Mouse (Mus musculus): ENCODE measurements at regions not wholly inside any gene's neighbourhood (a gene's known extent, or its start where the extent isn't known, plus 50 kb on each side); places are given as distances from the start of the nearest gene placed in this dataset.

GRCm38 (mm10) chr6:11796361-11796760, 110.9 kb downstream of the Ndufa4 start:
- no peak for DNase-seq

- peak; percentile 26 to 32 for DNase-seq
Observed at GRCm38 (mm10) chr6:11793366-11793765, 113.9 kb downstream of the Ndufa4 start.

- DNase-seq: no peak
Observed at GRCm38 (mm10) chr6:11792186-11792585, 115.1 kb downstream of the Ndufa4 start.

GRCm38 (mm10) chr6:11791056-11791455, 116.2 kb downstream of the Ndufa4 start:
- no peak for DNase-seq

- DNase-seq: peak; percentile 14 to 17
Observed at GRCm38 (mm10) chr6:11773992-11774391, 133.3 kb downstream of the Ndufa4 start.

- no peak for DNase-seq
Observed at GRCm38 (mm10) chr6:11762912-11763311, 144.4 kb downstream of the Ndufa4 start.

GRCm38 (mm10) chr6:11737667-11738066, 169.6 kb downstream of the Ndufa4 start:
- DNase-seq: no peak

GRCm38 (mm10) chr6:11731126-11731525, 176.2 kb downstream of the Ndufa4 start:
- DNase-seq: no peak

GRCm38 (mm10) chr6:11730667-11731066, 176.6 kb downstream of the Ndufa4 start:
- no peak for DNase-seq

GRCm38 (mm10) chr6:11727806-11728205, 179.5 kb downstream of the Ndufa4 start:
- no peak for DNase-seq

GRCm38 (mm10) chr6:11727370-11727769, 179.9 kb downstream of the Ndufa4 start:
- DNase-seq: no peak

- DNase-seq: no peak
Observed at GRCm38 (mm10) chr6:11723519-11723918, 183.8 kb downstream of the Ndufa4 start.

GRCm38 (mm10) chr6:11720274-11720673, 187.0 kb downstream of the Ndufa4 start:
- DNase-seq: no peak

GRCm38 (mm10) chr6:11710581-11710980, 196.7 kb downstream of the Ndufa4 start:
- DNase-seq: no peak

- DNase-seq: no peak
Observed at GRCm38 (mm10) chr6:11709465-11709864, 197.8 kb downstream of the Ndufa4 start.
